Mouse (Mus musculus) MEL (cell line): ENCODE measurements around the gene 9430097D07Rik. TPM values are rescaled to one million over a fixed set of nuclear protein-coding genes. Genes with fewer than 3 reads are reported as not detected.

Experiments
- DNase-seq: peaks from one replicate; pipeline ENCODE4 v3.0.0; 2011; ENCODE audit warnings: low read depth, low spot score
- H3K27ac ChIP-seq: 2 replicates; pipeline ENCODE4 v1.5.1; 2012; ENCODE audit warnings: low read depth, mild to moderate bottlenecking, control low read depth, low read length, moderate library complexity; ENCODE audit not compliant: control insufficient read depth
- H3K27me3 ChIP-seq, 2 experiments: fragments of 150-350 bp in 1 of 2; sonication (generic) in 1 of 2; 2 replicates each; pipeline ENCODE4 v1.6.1; 2012; ENCODE audit warnings: low read length in 2 of 2, mild to moderate bottlenecking in 2 of 2, improper control_type of control experiment in 1 of 2, moderate library complexity in 1 of 2; ENCODE audit not compliant: insufficient read depth in 2 of 2, control insufficient read depth in 1 of 2
- H3K36me3 ChIP-seq, 2 experiments: 2 replicates each; pipeline ENCODE4 v1.6.1; 2012 to 2014; ENCODE audit warnings: low read length in 2 of 2, improper control_type of control experiment in 1 of 2, inconsistent platforms in 1 of 2, mild to moderate bottlenecking in 1 of 2; ENCODE audit not compliant: insufficient read depth in 2 of 2, control insufficient read depth in 1 of 2
- H3K4me1 ChIP-seq, 2 experiments: fragments of 150-350 bp in 1 of 2; sonication (generic) in 1 of 2; 2 replicates each; pipeline ENCODE4 v1.6.1; 2012; ENCODE audit warnings: low read length in 2 of 2, improper control_type of control experiment in 1 of 2, mild to moderate bottlenecking in 1 of 2; ENCODE audit not compliant: insufficient read depth in 2 of 2, control insufficient read depth in 1 of 2
- H3K4me3 ChIP-seq, 2 experiments: fragments of 150-350 bp in 1 of 2; sonication (generic) in 1 of 2; 2 replicates each; pipeline ENCODE4 v1.5.1; 2012; ENCODE audit warnings: low read depth in 2 of 2, low read length in 2 of 2, mild to moderate bottlenecking in 2 of 2, moderate library complexity in 2 of 2, control low read depth in 1 of 2, improper control_type of control experiment in 1 of 2; ENCODE audit not compliant: control insufficient read depth in 1 of 2, insufficient read depth in 1 of 2
- H3K79me2 ChIP-seq: 2 replicates; pipeline ENCODE4 v1.6.1; 2012; ENCODE audit warnings: mild to moderate bottlenecking, low read length, moderate library complexity; ENCODE audit not compliant: control insufficient read depth, poor library complexity, insufficient read depth
- H3K9ac ChIP-seq: 2 replicates; pipeline ENCODE4 v1.6.1; 2012; ENCODE audit warnings: low read depth, mild to moderate bottlenecking, control low read depth, low read length, moderate library complexity; ENCODE audit not compliant: control insufficient read depth, poor library complexity, severe bottlenecking
- H3K9me3 ChIP-seq: fragments of 150-350 bp; sonication (generic); replicated peaks from 2 replicates; pipeline ENCODE4 v1.6.1; 2012; ENCODE audit warnings: mild to moderate bottlenecking, low read length, improper control_type of control experiment, moderate library complexity; ENCODE audit not compliant: insufficient read depth
- BHLHE40 ChIP-seq: IDR thresholded peaks from 2 replicates; pipeline ENCODE4 v1.6.1; 2012; ENCODE audit warnings: low read depth, mild to moderate bottlenecking, inconsistent platforms, low read length, improper control_type of control experiment, borderline replicate concordance
- CHD2 ChIP-seq: IDR thresholded peaks from 2 replicates; pipeline ENCODE4 v1.6.1; 2011; ENCODE audit warnings: low read length, improper control_type of control experiment
- CTCF ChIP-seq, 3 experiments: IDR thresholded peaks in 2 of 3; conservative IDR thresholded peaks in 1 of 3; 2 replicates each; pipeline ENCODE4 v1.5.1; 2011 to 2012; ENCODE audit warnings: low read length in 3 of 3, low read depth in 2 of 3, mild to moderate bottlenecking in 2 of 3, improper control_type of control experiment in 1 of 3, inconsistent platforms in 1 of 3, mixed read lengths in 1 of 3, moderate library complexity in 1 of 3; ENCODE audit not compliant: control insufficient read depth in 1 of 3, insufficient read depth in 1 of 3, poor library complexity in 1 of 3, severe bottlenecking in 1 of 3
- GATA1 ChIP-seq: IDR thresholded peaks from 2 replicates; pipeline ENCODE4 v1.6.1; 2011; ENCODE audit warnings: low read depth, low read length, improper control_type of control experiment
- MAFK ChIP-seq: IDR thresholded peaks from 2 replicates; pipeline ENCODE4 v1.6.1; 2011; ENCODE audit warnings: low read depth, mild to moderate bottlenecking, low read length, improper control_type of control experiment, borderline replicate concordance
- MYB ChIP-seq: IDR thresholded peaks from 2 replicates; pipeline ENCODE4 v1.6.1; 2011; ENCODE audit warnings: mild to moderate bottlenecking, low read depth, low read length, improper control_type of control experiment
- NRF1 ChIP-seq: IDR thresholded peaks from 2 replicates; pipeline ENCODE4 v1.6.1; 2014; ENCODE audit warnings: low read depth, mild to moderate bottlenecking, inconsistent platforms, low read length, improper control_type of control experiment, moderate library complexity; ENCODE audit not compliant: poor library complexity, insufficient read depth, severe bottlenecking
- RAD21 ChIP-seq: IDR thresholded peaks from 2 replicates; pipeline ENCODE4 v1.6.1; 2011; ENCODE audit warnings: mild to moderate bottlenecking, low read depth, low read length, improper control_type of control experiment
- SMC3 ChIP-seq: IDR thresholded peaks from 2 replicates; pipeline ENCODE4 v1.6.1; 2011; ENCODE audit warnings: low read depth, low read length, improper control_type of control experiment
- TBP ChIP-seq: IDR thresholded peaks from 2 replicates; pipeline ENCODE4 v1.8.0; 2011; ENCODE audit warnings: low read depth, low read length, improper control_type of control experiment
- TCF12 ChIP-seq: IDR thresholded peaks from 2 replicates; pipeline ENCODE4 v1.6.1; 2014; ENCODE audit warnings: low read depth, mild to moderate bottlenecking, inconsistent platforms, low read length, improper control_type of control experiment, moderate library complexity
- UBTF ChIP-seq: IDR thresholded peaks from 2 replicates; pipeline ENCODE4 v1.6.1; 2012; ENCODE audit warnings: low read depth, mild to moderate bottlenecking, inconsistent platforms, low read length, improper control_type of control experiment, moderate library complexity, borderline replicate concordance; ENCODE audit not compliant: insufficient read depth
- USF1 ChIP-seq: IDR thresholded peaks from 2 replicates; pipeline ENCODE4 v1.6.1; 2014; ENCODE audit warnings: low read depth, mild to moderate bottlenecking, inconsistent platforms, low read length, improper control_type of control experiment, moderate library complexity
- USF2 ChIP-seq, 2 experiments: IDR thresholded peaks; 2 replicates each; pipeline ENCODE4 v1.6.1; 2011 to 2012; ENCODE audit warnings: improper control_type of control experiment in 2 of 2, low read length in 2 of 2, borderline replicate concordance in 1 of 2, inconsistent platforms in 1 of 2, low read depth in 1 of 2, mild to moderate bottlenecking in 1 of 2; ENCODE audit not compliant: insufficient read depth in 1 of 2
- ZC3H11A ChIP-seq: IDR thresholded peaks from 2 replicates; pipeline ENCODE4 v1.6.1; 2012; ENCODE audit warnings: low read depth, mild to moderate bottlenecking, inconsistent platforms, low read length, improper control_type of control experiment
- ZMIZ1 ChIP-seq: IDR thresholded peaks from 2 replicates; pipeline ENCODE4 v1.6.1; 2012; ENCODE audit warnings: low read depth, mild to moderate bottlenecking, inconsistent platforms, low read length, improper control_type of control experiment, moderate library complexity
- polyA plus RNA-seq, 2 experiments: library from polyadenylated mRNA; stranded (reverse) in 1 of 2; unstranded in 1 of 2; fragments of >175 nt in 1 of 2; fragments of >200 nt in 1 of 2; gene quantifications; 2 replicates each; pipeline versions ENCODE4 v1.2.1 to v1.2.4; 2012; ENCODE audit warnings: low replicate concordance in 2 of 2, low read depth in 1 of 2; ENCODE audit not compliant: insufficient read length in 2 of 2, insufficient read depth in 1 of 2, missing spikeins in 1 of 2
- total RNA-seq: library from RNA; depleted of rRNA; stranded (reverse); fragments of 300-350 nt; gene quantifications from 2 replicates; pipeline ENCODE4 v1.2.3, GENCODE M21; 2012

Gene 9430097D07Rik
- total and polyA plus RNA-seq, 3 experiments = 0.11 to 0.12 TPM; not detected in 1

DNA sequence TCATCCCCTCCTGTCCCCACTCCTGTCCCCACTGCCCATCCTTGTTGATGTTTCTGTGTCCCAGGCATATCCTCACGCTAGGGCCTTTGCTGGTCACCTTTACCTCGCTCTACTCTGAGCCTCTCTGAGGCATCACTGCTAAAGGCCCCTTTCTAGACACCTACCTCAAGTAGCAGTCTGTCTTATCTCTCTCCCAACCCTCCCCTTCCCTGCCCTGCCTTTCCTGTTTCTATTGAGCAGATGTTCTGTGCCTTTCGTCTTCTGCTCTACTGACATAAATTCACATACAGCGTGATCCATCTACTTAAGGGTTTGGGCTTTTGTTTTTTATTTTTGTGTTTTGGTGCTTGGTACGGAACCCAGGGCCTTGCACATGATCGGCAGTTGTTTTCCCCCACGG is 19.5 kb downstream of the 9430097D07Rik start:
- no peaks in the 10 kb centered on the region for H3K79me2 ChIP-seq
- no peaks in the 10 kb centered on the region for H3K9me3 ChIP-seq
- peaks cover 2 to 10% of the 10 kb centered on the region in 2 experiments; a peak in 3 of 4 replicates for H3K4me1 ChIP-seq
- H3K4me3 ChIP-seq = no peak overlapping the region
- no peak overlapping the region for H3K9ac ChIP-seq
- no peak for TF ChIP-seq NRF1
- TF ChIP-seq TCF12 = no peak
- TF ChIP-seq USF1 = no peak
- TF ChIP-seq USF2 (IDR thresholded peaks at IDR 0.05; ENCODE audit: borderline replicate concordance in 1 of 2, insufficient read depth in 1 of 2, low read depth in 1 of 2, low read length in 2 of 2) = no peak
- TF ChIP-seq SMC3 = no peak
- no peak for TF ChIP-seq MAFK
- TF ChIP-seq GATA1 = peak; percentile 52
- no peak for TF ChIP-seq ZC3H11A
- DNase-seq = peak; percentile 35
- H3K27me3 ChIP-seq = no peaks in the 10 kb centered on the region
- peaks cover 0 to 2% of the 10 kb centered on the region in 2 experiments; a peak in 1 of 4 replicates for H3K36me3 ChIP-seq
- H3K27ac ChIP-seq = no peak overlapping the region

DNA sequence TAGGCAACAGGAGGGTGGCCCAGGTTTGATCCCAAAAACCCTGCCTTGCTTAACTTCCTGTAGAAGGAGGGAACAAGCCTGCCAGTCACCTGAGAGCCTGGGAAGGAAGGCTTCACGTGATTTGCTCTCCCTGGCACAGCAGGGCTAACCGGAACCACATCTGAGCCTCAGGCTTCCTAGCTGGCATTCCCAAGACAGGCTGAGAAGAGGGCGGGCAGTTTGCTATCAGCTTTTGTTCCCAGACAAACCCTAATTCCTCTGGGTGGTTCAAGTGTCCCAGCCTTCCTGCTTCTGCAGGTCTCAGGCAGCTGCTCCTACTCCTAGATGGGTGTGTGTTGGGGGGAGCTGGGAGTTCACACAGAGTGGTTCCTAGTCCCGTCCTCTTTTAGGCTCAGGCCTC is 20.0 kb downstream of the 9430097D07Rik start:
- no peak for DNase-seq
- H3K9me3 ChIP-seq = no peaks in the 10 kb centered on the region
- H3K79me2 ChIP-seq = no peaks in the 10 kb centered on the region
- H3K9ac ChIP-seq = no peak overlapping the region
- H3K27ac ChIP-seq = no peak overlapping the region
- peaks cover 2 to 8% of the 10 kb centered on the region in 2 experiments; a peak in 3 of 4 replicates for H3K4me1 ChIP-seq
- no peak overlapping the region for H3K4me3 ChIP-seq
- H3K36me3 ChIP-seq = peaks cover 0 to 2% of the 10 kb centered on the region in 2 experiments; a peak in 1 of 4 replicates
- no peak for TF ChIP-seq ZMIZ1
- no peak for TF ChIP-seq BHLHE40
- no peak for TF ChIP-seq UBTF
- TF ChIP-seq NRF1 = no peak
- TF ChIP-seq RAD21 = no peak
- TF ChIP-seq CHD2 = no peak
- no peak for TF ChIP-seq TBP
- TF ChIP-seq MYB = no peak
- no peak for TF ChIP-seq CTCF (IDR thresholded peaks at IDR 0.05 in 2 of 3, conservative IDR thresholded peaks at IDR 0.05 in 1 of 3; ENCODE audit: control insufficient read depth in 1 of 3, insufficient read depth in 1 of 3, low read depth in 2 of 3, low read length in 3 of 3, poor library complexity in 1 of 3, severe bottlenecking in 1 of 3)
- no peaks in the 10 kb centered on the region for H3K27me3 ChIP-seq
